Mouse (Mus musculus): ENCODE results near the gene Sptan1. TPM values are rescaled to one million over a fixed set of nuclear protein-coding genes. Genes with fewer than 3 reads are reported as not detected.
"Not testable (repeated sequence)": the region's sequence is repeated elsewhere in the genome, so short reads cannot be mapped to it uniquely, and the experiment has no call there.

The Sptan1 gene
- polyA plus RNA-seq, 1 experiment from 2014 or later: 240 TPM

DNA sequence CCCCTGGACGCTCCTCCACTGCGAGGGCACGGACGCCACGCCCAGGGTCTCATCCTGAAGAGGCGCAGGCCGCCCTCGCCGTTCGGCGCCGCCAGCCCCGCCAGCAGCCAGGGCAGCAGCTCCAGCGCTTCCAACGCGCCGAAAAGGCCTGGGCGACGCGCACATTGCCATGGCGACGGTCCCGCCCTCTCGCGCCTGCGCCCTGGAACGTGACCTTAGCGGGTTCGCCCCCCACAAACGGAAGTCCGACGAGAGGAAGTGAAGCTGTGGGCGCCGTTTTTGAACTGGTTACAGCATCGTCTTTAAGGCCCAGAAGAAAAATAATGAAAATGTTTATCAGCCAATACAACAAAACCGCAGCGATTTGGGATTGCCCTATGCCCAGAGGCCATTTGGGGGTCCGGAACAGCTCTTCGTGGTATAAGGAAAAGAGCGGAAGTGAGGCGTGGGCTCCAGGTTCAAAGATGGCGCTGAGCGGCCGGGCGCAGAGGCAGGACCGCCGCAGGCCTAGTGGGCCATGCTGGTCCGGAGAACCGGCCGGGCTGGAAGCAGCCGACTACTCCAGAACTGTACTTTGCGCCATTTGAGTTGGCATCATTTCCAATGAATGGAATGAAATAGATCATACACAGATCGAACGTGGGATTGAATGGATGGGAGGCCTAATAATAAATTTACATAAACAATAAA, 83.5 kb downstream of the Sptan1 start, which contains the start of gene Wdr34:
Gene Wdr34, minus strand, starts transcription at position 183 of the 690 bp plus-strand sequence.
- peak; percentile 96 for ATAC-seq (ENCODE audit: low FRiP score, low read depth)
- under 1% methylated on average over 53 of the region's 54 CpGs for WGBS
- peak within 1 kb of the TSS; percentile 58 for H3K4me2 ChIP-seq
- 0 out of 2 replicates have a peak, but pooled peaks cover 5% of the 10 kb centered on the region for H3K36me3 ChIP-seq
- H3K27me3 ChIP-seq: peaks cover 2% of the 10 kb centered on the region; the same call in 1 of the 2 replicates
- peak within 1 kb of the TSS; percentile 97 for H3K27ac ChIP-seq (replicated peaks)
- peak within 1 kb of the TSS; percentile 79 for H3K4me3 ChIP-seq
- H3K9me3 ChIP-seq: no peaks in the 10 kb centered on the region
- peak within 1 kb of the TSS; percentile 76 for H3K9ac ChIP-seq
- H3K4me1 ChIP-seq (replicated peaks): peaks cover 12% of the 10 kb centered on the region

DNA sequence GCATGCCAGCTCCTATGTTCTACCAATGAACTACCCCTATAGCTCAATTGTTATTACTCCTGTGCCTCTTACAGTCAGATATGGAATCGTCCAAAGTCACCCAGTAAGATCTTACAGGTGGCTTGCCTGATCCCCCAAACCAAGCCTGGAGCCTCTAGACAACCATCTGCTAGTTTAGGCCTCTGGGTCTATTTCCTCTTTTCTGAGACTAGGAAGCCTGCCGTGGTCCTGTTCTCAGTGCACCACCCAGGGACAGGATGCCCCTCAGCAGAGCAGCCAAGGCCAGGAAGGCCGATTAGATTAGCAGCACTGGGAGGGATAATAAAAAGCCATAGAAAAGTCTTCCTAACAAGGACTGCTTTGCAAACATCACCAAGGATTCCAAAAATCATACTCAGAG, 84.5 kb downstream of the Sptan1 start:
- Histone ChIP-seq H3K9ac (no peak overlapping the region), H3K9me3 (no peaks in the 10 kb centered on the region), H3K4me3 (no peak overlapping the region), H3K27me3 (peaks cover 2% of the 10 kb centered on the region; the same call in 1 of the 2 replicates), H3K4me2 (no peak overlapping the region), H3K27ac (replicated peaks) (no peak overlapping the region), H3K4me1 (replicated peaks) (peaks cover 12% of the 10 kb centered on the region), H3K36me3 (0 out of 2 replicates have a peak, but pooled peaks cover 5% of the 10 kb centered on the region)
- ATAC-seq (ENCODE audit: low FRiP score, low read depth): no peak
- WGBS: 92% methylated on average over 3 of the region's 3 CpGs

DNA sequence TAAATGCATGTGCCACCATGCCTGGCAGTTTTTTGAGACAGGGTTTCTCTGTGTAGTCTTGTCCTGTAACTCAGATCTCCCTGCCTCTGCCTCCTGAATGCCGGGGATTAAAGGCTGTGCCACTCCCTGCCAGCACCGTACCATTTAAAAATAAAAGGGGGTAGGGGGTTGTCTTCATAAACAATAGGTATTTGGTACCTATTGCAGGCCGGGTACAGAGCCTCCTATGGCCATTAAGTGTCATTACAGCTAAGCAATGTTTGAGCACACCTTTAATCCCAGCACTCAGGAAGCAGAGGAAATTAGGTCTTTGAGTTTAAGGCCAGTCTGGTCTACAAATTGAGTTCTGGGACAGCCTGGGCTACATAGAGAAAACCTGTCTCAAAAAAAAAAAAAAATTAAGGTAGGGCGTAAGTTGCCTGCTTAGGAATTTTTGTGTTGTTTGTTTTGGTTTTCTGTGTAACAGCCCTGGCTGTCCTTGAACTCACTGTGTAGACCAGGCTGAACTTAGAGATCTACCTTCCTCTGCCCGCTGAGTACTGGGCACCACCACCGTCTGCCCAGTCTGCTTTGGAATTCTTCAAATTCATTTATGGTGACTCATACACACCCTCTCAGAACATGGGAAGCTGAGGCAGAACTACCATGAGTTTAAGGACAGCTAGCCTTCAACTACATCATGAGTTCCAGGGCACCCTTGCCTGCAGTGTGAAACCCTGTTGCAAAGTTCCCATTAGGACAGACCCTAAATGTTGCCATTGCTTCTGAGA, 86.8 kb downstream of the Sptan1 start:
- Histone ChIP-seq H3K9me3 (no peaks in the 10 kb centered on the region), H3K9ac (no peak overlapping the region), H3K27me3 (peaks cover 2% of the 10 kb centered on the region; the same call in 1 of the 2 replicates), H3K27ac (replicated peaks) (no peak overlapping the region), H3K36me3 (no peaks in the 10 kb centered on the region), H3K4me2 (no peak overlapping the region), H3K4me3 (no peak overlapping the region), H3K4me1 (replicated peaks) (peaks cover 11% of the 10 kb centered on the region)
- 50% methylated on average over 6 of the region's 6 CpGs for WGBS
- ATAC-seq (ENCODE audit: low FRiP score, low read depth): no peak

DNA sequence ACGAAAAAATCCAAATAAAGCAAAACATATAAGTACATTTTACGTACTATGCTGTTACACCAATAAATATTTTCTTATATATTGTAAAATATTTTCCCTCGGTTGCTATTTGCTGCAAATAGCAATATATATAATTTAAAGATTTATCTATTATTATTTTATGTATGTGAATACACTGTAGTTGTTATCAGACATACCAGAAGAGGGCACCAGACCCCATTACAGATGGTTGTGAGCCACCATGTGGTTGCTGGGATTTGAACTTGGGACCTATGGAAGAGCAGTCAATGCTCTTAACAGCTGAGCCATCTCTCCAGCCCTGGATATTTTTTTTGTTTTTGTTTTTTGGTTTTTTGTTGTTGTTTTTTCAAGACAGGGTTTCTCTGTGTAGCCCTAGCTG, 90.0 kb downstream of the Sptan1 start:
- H3K4me1 ChIP-seq (replicated peaks); H3K9ac ChIP-seq; H3K4me3 ChIP-seq; H3K27ac ChIP-seq (replicated peaks); ATAC-seq (ENCODE audit: low FRiP score, low read depth); H3K4me2 ChIP-seq; H3K36me3 ChIP-seq; H3K9me3 ChIP-seq; H3K27me3 ChIP-seq: not testable (repeated sequence)
- WGBS: 95% methylated on average over 3 of the region's 3 CpGs

DNA sequence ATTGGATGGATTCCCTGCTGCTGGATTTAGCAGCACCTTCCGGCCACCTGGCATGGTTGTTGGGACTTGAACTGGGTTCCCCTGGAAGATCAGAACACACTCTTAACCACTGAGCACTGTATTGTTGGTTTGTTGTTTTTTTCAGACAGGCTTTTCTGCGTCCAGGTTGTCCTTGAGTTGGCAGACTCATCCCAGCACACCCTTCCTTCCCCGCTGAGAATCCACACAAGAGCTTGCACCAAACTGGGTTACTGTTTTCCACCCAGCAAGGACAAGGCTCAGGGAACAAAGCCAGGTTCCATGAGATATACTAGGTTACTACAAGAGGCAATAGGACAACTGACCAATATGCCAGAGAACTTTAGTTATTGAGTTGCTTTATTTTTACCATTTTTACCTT, 91.4 kb downstream of the Sptan1 start:
- Histone ChIP-seq H3K4me2 (no peak overlapping the region), H3K9me3 (no peaks in the 10 kb centered on the region), H3K4me3 (no peak overlapping the region), H3K36me3 (no peaks in the 10 kb centered on the region), H3K27me3 (peaks cover 2% of the 10 kb centered on the region; the same call in 1 of the 2 replicates), H3K9ac (no peak overlapping the region), H3K4me1 (replicated peaks) (peaks cover 7% of the 10 kb centered on the region), H3K27ac (replicated peaks) (no peak overlapping the region)
- 89% methylated on average over 3 of the region's 3 CpGs for WGBS
- ATAC-seq (ENCODE audit: low FRiP score, low read depth): no peak

DNA sequence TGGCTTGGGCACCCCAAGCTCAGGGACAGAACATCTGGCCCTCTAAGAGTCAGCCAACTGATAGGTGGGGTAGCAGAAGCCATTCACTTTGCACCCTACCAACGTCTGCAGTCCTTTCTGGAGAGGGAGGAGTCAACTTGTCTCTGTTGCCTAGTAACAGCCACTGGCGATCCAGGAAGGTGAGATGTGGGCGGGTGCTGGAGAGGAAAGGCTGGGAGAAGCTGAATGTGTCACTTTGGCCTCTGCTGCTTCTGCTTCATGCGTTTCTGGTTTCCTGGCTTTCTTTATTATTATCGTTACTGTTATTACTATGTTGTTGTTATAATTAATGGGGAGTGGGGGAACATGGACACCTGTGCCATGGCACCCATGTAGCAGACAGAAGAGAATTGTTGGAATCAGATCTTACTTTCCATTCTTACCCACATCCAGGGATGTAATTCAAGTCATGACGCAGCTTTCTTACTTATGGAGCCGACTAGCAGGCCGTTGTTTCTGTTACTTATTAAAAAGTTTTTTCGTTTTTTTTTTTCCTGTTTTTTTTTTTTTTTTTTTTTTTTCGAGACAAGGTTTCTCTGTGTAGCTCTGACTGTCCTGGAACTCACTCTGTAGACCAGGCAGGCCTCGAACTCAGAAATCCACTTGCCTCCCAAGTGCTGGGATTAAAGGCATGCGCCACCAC, 92.0 kb downstream of the Sptan1 start, which contains the start of gene Set:
Gene Set, plus strand, starts transcription at position 156 of the 682 bp plus-strand sequence.
- no peak within 1 kb of the TSS for H3K27ac ChIP-seq (replicated peaks)
- no peak within 1 kb of the TSS for H3K4me2 ChIP-seq
- ATAC-seq (ENCODE audit: low FRiP score, low read depth): 0 out of 2 replicates have a peak, but pooled peaks have one; percentile 28
- no peak within 1 kb of the TSS for H3K4me3 ChIP-seq
- H3K4me1 ChIP-seq (replicated peaks): peaks cover 13% of the 10 kb centered on the region
- no peaks in the 10 kb centered on the region for H3K36me3 ChIP-seq
- peaks cover 2% of the 10 kb centered on the region; the same call in 1 of the 2 replicates for H3K27me3 ChIP-seq
- WGBS: 49% methylated on average over 12 of the region's 12 CpGs
- no peak within 1 kb of the TSS for H3K9ac ChIP-seq
- H3K9me3 ChIP-seq: no peaks in the 10 kb centered on the region

DNA sequence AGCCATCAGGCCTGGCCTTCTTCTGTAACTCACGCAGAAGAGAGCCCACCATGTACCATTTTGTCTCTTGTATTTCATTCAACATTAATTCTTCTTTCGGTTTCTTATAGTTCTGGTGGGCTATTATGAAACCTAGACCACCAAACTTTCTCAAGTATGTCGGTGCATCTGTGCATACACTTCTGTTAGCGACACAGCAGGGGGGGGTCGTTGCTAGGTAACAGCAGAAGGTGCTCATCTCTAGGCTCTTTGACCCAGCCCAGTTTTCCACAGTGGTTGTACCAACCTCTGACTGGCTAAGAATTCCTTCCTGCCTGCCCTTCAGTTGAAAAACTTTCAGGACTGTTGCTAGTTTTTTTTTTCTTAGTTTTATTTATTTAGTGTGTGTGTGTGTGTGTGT, 93.1 kb downstream of the Sptan1 start:
- Histone ChIP-seq H3K36me3 (no peaks in the 10 kb centered on the region), H3K9ac (no peak overlapping the region), H3K4me1 (replicated peaks) (peaks cover 23% of the 10 kb centered on the region), H3K4me3 (no peak overlapping the region), H3K4me2 (no peak overlapping the region), H3K9me3 (no peaks in the 10 kb centered on the region), H3K27ac (replicated peaks) (no peak overlapping the region), H3K27me3 (no peaks in the 10 kb centered on the region)
- ATAC-seq (ENCODE audit: low FRiP score, low read depth): no peak
- WGBS: 33% methylated on average over 5 of the region's 5 CpGs

DNA sequence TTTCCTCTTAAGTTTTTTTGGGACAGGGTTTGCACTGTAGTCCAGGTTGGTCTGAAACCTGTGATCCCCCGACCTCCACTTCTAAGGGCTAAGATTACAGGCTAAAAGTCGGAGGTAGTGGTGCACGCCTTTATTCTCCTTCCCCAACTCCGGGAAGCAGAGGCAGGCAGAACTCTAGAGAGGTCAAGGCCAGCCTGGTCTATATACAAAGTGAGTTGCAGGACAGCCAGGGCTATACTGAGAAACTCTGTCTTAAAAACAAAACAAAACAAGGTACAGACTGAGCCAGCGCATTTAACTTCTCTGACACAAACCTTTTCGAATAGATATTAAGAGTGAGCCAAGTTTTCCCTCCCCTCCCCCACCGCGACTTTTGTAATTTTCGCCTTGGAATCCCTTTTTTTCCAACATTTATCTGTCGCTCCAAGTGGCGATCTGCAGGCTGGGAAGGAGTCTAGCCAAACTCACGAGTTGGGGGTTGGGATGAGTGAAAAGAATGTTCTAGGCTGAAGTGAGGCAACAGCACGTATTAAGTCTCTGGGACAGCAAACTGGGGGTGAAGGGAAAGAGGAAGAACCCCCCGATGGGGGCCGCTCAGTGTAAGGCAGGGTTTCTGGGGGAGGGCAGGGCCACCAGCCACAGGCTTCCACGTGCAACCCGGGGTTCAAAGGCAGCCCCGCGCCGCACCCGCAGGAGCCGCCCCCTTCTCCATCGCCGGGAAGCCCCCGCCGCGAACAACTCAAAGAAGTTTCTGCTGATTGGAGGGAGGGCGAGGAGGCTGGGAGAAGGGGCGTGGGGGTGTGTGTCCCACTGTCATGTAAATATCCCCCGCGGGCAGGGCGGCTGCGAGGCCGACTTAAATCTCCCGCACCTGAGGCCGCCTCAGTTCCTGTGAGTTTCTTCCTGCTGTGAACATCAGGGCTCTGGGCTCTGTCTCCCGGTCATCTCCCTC, 96.1 kb downstream of the Sptan1 start:
- H3K9me3 ChIP-seq: no peaks in the 10 kb centered on the region
- H3K4me1 ChIP-seq (replicated peaks): peaks cover 35% of the 10 kb centered on the region
- peak overlapping the region; percentile 58 for H3K9ac ChIP-seq
- H3K27ac ChIP-seq (replicated peaks): peak overlapping the region; percentile 81
- H3K4me2 ChIP-seq: peak overlapping the region; percentile 94
- no peaks in the 10 kb centered on the region for H3K27me3 ChIP-seq
- no peaks in the 10 kb centered on the region for H3K36me3 ChIP-seq
- ATAC-seq (ENCODE audit: low FRiP score, low read depth): no peak
- H3K4me3 ChIP-seq: peak overlapping the region; percentile 52
- 9% methylated on average over 34 of the region's 37 CpGs for WGBS

DNA sequence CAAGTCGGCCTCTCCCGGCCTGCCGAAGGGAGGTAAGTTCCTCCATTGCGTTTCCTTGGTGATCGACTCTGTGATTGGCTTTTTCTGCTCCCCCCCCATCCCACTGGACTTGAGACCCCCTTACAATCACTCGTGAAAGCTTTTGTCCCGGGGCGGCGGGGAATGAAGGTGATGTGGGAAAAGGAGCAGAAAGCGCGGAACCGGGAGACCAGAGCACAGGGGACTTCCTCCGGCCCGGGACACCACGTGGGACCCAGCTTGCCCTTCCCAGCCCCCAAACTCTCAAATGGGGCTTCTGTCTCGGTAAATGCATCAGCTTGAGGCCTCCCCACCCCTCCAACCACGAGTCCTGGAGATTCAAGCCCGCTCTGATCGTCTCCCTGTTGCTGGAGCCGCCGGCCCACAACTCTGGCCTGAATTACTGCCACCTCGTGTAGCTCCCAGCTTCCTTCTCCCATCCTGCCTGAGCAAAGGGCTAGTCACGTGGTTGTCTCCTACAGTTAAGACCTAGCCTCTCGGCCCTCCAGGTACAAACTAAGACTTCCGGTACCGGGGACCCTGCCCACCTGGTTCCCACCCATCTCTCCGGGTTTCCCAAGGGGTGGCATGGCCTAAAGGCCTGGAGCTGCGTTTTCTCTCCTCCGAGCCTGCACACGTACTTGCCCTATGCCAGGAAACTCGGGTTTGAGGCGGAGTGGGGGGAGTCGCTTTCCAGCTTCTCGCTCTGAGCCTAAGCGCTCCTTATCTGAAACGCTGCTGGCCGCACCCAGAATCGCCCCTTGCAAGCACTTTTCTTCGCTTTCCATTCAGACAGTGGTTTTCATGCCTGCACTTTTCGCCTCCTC, 97.1 kb downstream of the Sptan1 start:
- peak overlapping the region; percentile 58 for H3K9ac ChIP-seq
- no peaks in the 10 kb centered on the region for H3K9me3 ChIP-seq
- H3K27ac ChIP-seq (replicated peaks): peak overlapping the region; percentile 81
- peak overlapping the region; percentile 94 for H3K4me2 ChIP-seq
- H3K4me1 ChIP-seq (replicated peaks): peaks cover 35% of the 10 kb centered on the region
- H3K27me3 ChIP-seq: no peaks in the 10 kb centered on the region
- peak; percentile 24; the same call in 1 of the 2 replicates for ATAC-seq (ENCODE audit: low FRiP score, low read depth)
- WGBS: 1% methylated on average over 40 of the region's 40 CpGs
- peak overlapping the region; percentile 52 for H3K4me3 ChIP-seq
- H3K36me3 ChIP-seq: no peaks in the 10 kb centered on the region

DNA sequence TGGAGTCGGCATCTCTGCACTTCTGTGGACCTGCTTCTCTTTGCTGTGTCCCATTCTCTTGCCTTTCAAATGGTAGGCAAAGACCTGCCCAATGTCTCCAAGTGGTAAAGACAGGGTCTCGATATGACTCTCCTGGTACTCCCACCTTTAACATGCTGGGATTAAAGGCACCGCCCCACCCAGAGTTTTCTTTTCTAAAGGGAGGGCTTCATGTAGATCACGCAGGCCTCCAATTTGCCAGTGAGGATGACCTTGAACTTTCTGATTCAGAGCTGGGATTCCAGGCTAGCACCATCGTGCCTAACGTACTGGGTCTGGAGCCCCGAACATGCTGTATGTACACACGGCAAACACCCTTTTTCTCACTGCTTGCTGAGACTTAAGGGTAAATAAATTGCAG, 97.9 kb downstream of the Sptan1 start:
- H3K4me3 ChIP-seq: peak overlapping the region; percentile 52
- H3K9ac ChIP-seq: peak overlapping the region; percentile 58
- H3K27ac ChIP-seq (replicated peaks): peak overlapping the region; percentile 81
- peaks cover 43% of the 10 kb centered on the region for H3K4me1 ChIP-seq (replicated peaks)
- H3K36me3 ChIP-seq: no peaks in the 10 kb centered on the region
- ATAC-seq (ENCODE audit: low FRiP score, low read depth): no peak
- no peaks in the 10 kb centered on the region for H3K27me3 ChIP-seq
- no peaks in the 10 kb centered on the region for H3K9me3 ChIP-seq
- peak overlapping the region; percentile 94 for H3K4me2 ChIP-seq
- WGBS: 6% methylated on average over 8 of the region's 8 CpGs

Data from hindbrain, embryonic 15.5 days (tissue).